Mouse (Mus musculus) bone marrow macrophage, adult 2 months (primary cell): ENCODE measurements around the gene Egfl8.

Experiments
- CTCF ChIP-seq: IDR thresholded peaks from 2 replicates; pipeline ENCODE4 v1.5.1; 2012; ENCODE audit warnings: low read depth, mild to moderate bottlenecking, low read length, moderate library complexity
- POLR2A ChIP-seq: IDR thresholded peaks from 2 replicates; pipeline ENCODE4 v1.6.1; 2012; ENCODE audit warnings: mild to moderate bottlenecking, low read depth, low read length, borderline replicate concordance

GRCm38 (mm10) chr17:34590154-34590987, 25.4 kb downstream of the Egfl8 start:
- TF ChIP-seq CTCF (no peak), POLR2A (no peak)
